ENCODE assay signal across 16 mouse cellular contexts in the genomic region with DNA sequence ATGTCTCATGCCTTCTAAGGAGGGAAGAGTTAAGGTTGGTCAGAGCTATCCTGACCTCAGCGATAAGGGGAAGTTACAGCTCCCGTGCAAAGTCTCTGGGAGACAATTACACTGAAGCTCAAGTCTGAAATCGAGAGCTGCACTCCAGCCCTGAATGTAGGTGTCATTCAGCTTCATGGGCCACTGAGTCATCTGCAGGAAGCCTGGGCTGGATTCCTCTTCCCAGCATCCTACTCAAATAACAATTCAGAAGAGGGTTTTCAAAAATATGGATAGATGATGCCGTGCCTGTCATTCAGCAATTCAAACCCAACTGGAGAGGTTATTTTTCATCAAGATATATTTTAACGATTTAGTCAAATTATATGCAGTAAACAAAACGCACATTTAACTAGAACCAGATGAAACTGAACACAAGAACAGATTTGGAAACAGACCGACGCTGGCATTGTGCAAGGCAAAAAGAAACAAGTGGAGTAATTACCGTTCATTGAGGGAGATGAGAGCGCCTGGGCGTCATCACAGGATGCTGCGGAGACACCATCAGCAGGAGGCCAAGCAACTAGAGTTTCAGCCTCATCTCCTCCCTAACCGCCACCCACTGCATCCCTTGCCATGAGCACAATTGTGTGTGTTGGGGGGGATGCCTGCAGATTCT. TPM values are rescaled to one million over a fixed set of nuclear protein-coding genes. Genes with fewer than 3 reads are reported as not detected.
A peak's percentile ranks its signal among the peaks of the same experiment; 100 is the strongest.
DNase-seq lines count a peak whose midpoint lies in the region; ATAC-seq and TF ChIP-seq lines count a peak whose summit lies in the region.
"Had no signal": no experiment of that assay in that cellular context is flagged by ENCODE, and none has a peak within 500 bp of the region (broad histone marks: within the 10 kb centered on the region; RNA-seq: fewer than 3 reads in every experiment).

No protein-coding gene starts in this region.

- 62% methylated on average over 13 of the region's 13 CpGs for WGBS in forebrain, embryonic 13.5 days
- 67% methylated on average over 13 of the region's 13 CpGs for WGBS in forebrain, embryonic 12.5 days
- 68% methylated on average over 13 of the region's 13 CpGs for WGBS in hindbrain, embryonic 12.5 days

- no peaks in the 10 kb centered on the region for H3K36me3 ChIP-seq in forebrain, embryonic 13.5 days (ENCODE audit: poor library complexity, severe bottlenecking)
- H3K36me3 ChIP-seq in forebrain, embryonic 12.5 days (replicated peaks) = no peaks in the 10 kb centered on the region
- no peaks in the 10 kb centered on the region for H3K36me3 ChIP-seq in hindbrain, embryonic 12.5 days
- H3K36me3 ChIP-seq: heart, embryonic 13.5 days; hindbrain, embryonic 15.5 days; limb, embryonic 10.5 days had no signal

- H3K4me3 ChIP-seq in forebrain, embryonic 13.5 days = no peak overlapping the region
- H3K4me3 ChIP-seq in forebrain, embryonic 12.5 days (replicated peaks) = no peak overlapping the region
- no peak overlapping the region for H3K4me3 ChIP-seq in hindbrain, embryonic 12.5 days
- H3K4me3 ChIP-seq: heart, embryonic 13.5 days; hindbrain, embryonic 15.5 days; limb, embryonic 10.5 days had no signal

- no peaks in the 10 kb centered on the region for H3K27me3 ChIP-seq in forebrain, embryonic 13.5 days
- no peaks in the 10 kb centered on the region for H3K27me3 ChIP-seq in forebrain, embryonic 12.5 days
- no peaks in the 10 kb centered on the region for H3K27me3 ChIP-seq in hindbrain, embryonic 12.5 days
- H3K27me3 ChIP-seq: heart, embryonic 13.5 days; hindbrain, embryonic 15.5 days had no signal

- no peak overlapping the region for H3K4me2 ChIP-seq in forebrain, embryonic 13.5 days
- no peak overlapping the region for H3K4me2 ChIP-seq in forebrain, embryonic 12.5 days
- H3K4me2 ChIP-seq in hindbrain, embryonic 12.5 days (replicated peaks) = no peak overlapping the region
- H3K4me2 ChIP-seq: heart, embryonic 13.5 days; hindbrain, embryonic 15.5 days had no signal

- no peak overlapping the region for H3K27ac ChIP-seq in forebrain, embryonic 13.5 days
- no peak overlapping the region for H3K27ac ChIP-seq in forebrain, embryonic 12.5 days
- no peak overlapping the region for H3K27ac ChIP-seq in hindbrain, embryonic 12.5 days
- H3K27ac ChIP-seq: heart, embryonic 13.5 days; hindbrain, embryonic 15.5 days; limb, embryonic 10.5 days had no signal

- no peak overlapping the region for H3K9ac ChIP-seq in forebrain, embryonic 13.5 days
- no peak overlapping the region for H3K9ac ChIP-seq in forebrain, embryonic 12.5 days
- no peak overlapping the region for H3K9ac ChIP-seq in hindbrain, embryonic 12.5 days
- H3K9ac ChIP-seq: heart, embryonic 13.5 days; hindbrain, embryonic 15.5 days had no signal

- no peak for TF ChIP-seq POLR2A in brain, embryonic 14.5 days (IDR thresholded peaks at IDR 0.05; ENCODE audit: borderline replicate concordance, extremely low read depth, insufficient read depth, insufficient read length, poor library complexity, severe bottlenecking)

- 0 out of 2 replicates have a peak, but pooled peaks cover 4% of the 10 kb centered on the region for H3K9me3 ChIP-seq in forebrain, embryonic 13.5 days (replicated peaks)
- 0 out of 2 replicates have a peak, but pooled peaks cover 4% of the 10 kb centered on the region for H3K9me3 ChIP-seq in forebrain, embryonic 12.5 days
- 0 out of 2 replicates have a peak, but pooled peaks cover 4% of the 10 kb centered on the region for H3K9me3 ChIP-seq in hindbrain, embryonic 12.5 days (replicated peaks)
- H3K9me3 ChIP-seq: hindbrain, embryonic 15.5 days; limb, embryonic 10.5 days had no signal

- ATAC-seq in forebrain, embryonic 13.5 days = peak; percentile 61
- ATAC-seq in forebrain, embryonic 12.5 days (ENCODE audit: low FRiP score) = no peak
- ATAC-seq in hindbrain, embryonic 12.5 days (ENCODE audit: low FRiP score) = no peak
- no peak for ATAC-seq in activated CD4-positive, CD25-positive, alpha-beta regulatory T cell, adult 4 months

- peak; percentile 68 for DNase-seq in brain, embryonic 14.5 days (ENCODE audit: low read depth)
- peak; percentile 50 to 78 for DNase-seq in layer of hippocampus, postnatal 14 days (ENCODE audit: low spot score in 2 of 2)
- peak; percentile 59 to 79 for DNase-seq in right cerebral cortex, postnatal 10 days (ENCODE audit: low spot score in 2 of 2)
- no peak for DNase-seq in lung, postnatal 36 days
- DNase-seq: cerebellum, adult 8-10 months; kidney, adult 9 months had no signal

- TF ChIP-seq CTCF in brain, embryonic 14.5 days (IDR thresholded peaks at IDR 0.05; ENCODE audit: borderline replicate concordance, extremely low read depth, insufficient read depth, insufficient read length) = no peak

- H3K4me1 ChIP-seq in forebrain, embryonic 13.5 days = no peaks in the 10 kb centered on the region
- H3K4me1 ChIP-seq in forebrain, embryonic 12.5 days = no peaks in the 10 kb centered on the region
- H3K4me1 ChIP-seq in hindbrain, embryonic 12.5 days = no peaks in the 10 kb centered on the region
- H3K4me1 ChIP-seq: heart, embryonic 13.5 days; hindbrain, embryonic 15.5 days; limb, embryonic 10.5 days had no signal

RNA-seq across cellular contexts. Expression of a gene that starts 57.8 kb away (rescaled TPM):
- 1.4 and 1.6 TPM in 2 replicates for polyA plus RNA-seq in forebrain, embryonic 13.5 days (2015; fragmentation: Nextera tagmentation; extraction: Ambion mirVana)
- polyA plus RNA-seq in forebrain, embryonic 12.5 days (2016; fragmentation: Nextera tagmentation; extraction: Ambion mirVana) = 0.57 and 0.81 TPM in 2 replicates
- 3.4 and 4.6 TPM in 2 replicates for polyA plus RNA-seq in brain, embryonic 14.5 days (2012; rRNA removed)
- total RNA-seq in layer of hippocampus, postnatal 14 days (2021) = 1 to 10 TPM; 2.2 to 3.3 TPM
- 1.0 and 2.1 TPM in 2 replicates for polyA plus RNA-seq in hindbrain, embryonic 12.5 days (2016; fragmentation: Nextera tagmentation; extraction: Ambion mirVana)
- polyA plus RNA-seq in activated CD4-positive, CD25-positive, alpha-beta regulatory T cell, adult 4 months (2017; shearing (Covaris generic)) = not detected
- total RNA-seq: megakaryocyte progenitor cell, adult 5-6 weeks; monocyte, adult 5-6 weeks had no signal
- polyA plus RNA-seq: heart, embryonic 13.5 days; liver, embryonic 16.5 days had no signal
